Mouse (Mus musculus): ENCODE measurements around the gene Zscan26. TPM values are rescaled to one million over a fixed set of nuclear protein-coding genes. Genes with fewer than 3 reads are reported as not detected.

Zscan26 gene
- total and polyA plus RNA-seq, 3 experiments: 14.2 to 20.9 (median 14.8) TPM

- no peaks in the 10 kb centered on the region for H3K27me3 ChIP-seq (replicated peaks)
- H3K27ac ChIP-seq (ENCODE audit: insufficient read depth, low read depth): no peak overlapping the region
- peaks cover 0 to 2% of the 10 kb centered on the region in 2 experiments for H3K36me3 ChIP-seq (replicated peaks in 1 of 2; ENCODE audit: control insufficient read depth in 1 of 2, insufficient read depth in 1 of 2, low read length in 1 of 2)
- dilution Hi-C loops (cut with MboI; ENCODE audit: extremely low pct_ligation_motif_present, extremely low pct_unique_long_range_greater_than_20kb, low sequenced_read_pairs): no loop called here
- H3K4me1 ChIP-seq (ENCODE audit: control insufficient read depth in 1 of 2, insufficient read depth in 2 of 2): peaks cover 5 to 15% of the 10 kb centered on the region in 2 experiments
- in situ Hi-C loops (cut with MboI; ENCODE audit: low pct_ligation_motif_present, low pct_unique_long_range_greater_than_20kb, low sequenced_read_pairs): loop anchor here (25.0 kb wide), 1 partner anchor 595 kb away; the partner anchor contains the start of gene Prss16
- DNase-seq (ENCODE audit: extremely low read depth): no peak
- H3K4me3 ChIP-seq (replicated peaks in 1 of 3; ENCODE audit: low read depth in 2 of 3, low read length in 2 of 3, poor library complexity in 1 of 3): no peak overlapping the region
- H3K9me3 ChIP-seq (replicated peaks; ENCODE audit: low read length): no peaks in the 10 kb centered on the region
- TF ChIP-seq RAD21 (IDR thresholded peaks at IDR 0.05; ENCODE audit: low read depth, low read length): no peak
- no peak for TF ChIP-seq ZNF384 (IDR thresholded peaks at IDR 0.05; ENCODE audit: low read depth, low read length)
- TF ChIP-seq HCFC1 (IDR thresholded peaks at IDR 0.05; ENCODE audit: low read depth, low read length): no peak
- no peak for TF ChIP-seq MAFK (IDR thresholded peaks at IDR 0.05; ENCODE audit: insufficient replicate concordance, low read length)
- no peak for TF ChIP-seq MAX (IDR thresholded peaks at IDR 0.05; ENCODE audit: low read length)
- TF ChIP-seq IRF4 (IDR thresholded peaks at IDR 0.05; ENCODE audit: low read depth, low read length): no peak
- TF ChIP-seq SMC3 (IDR thresholded peaks at IDR 0.05; ENCODE audit: low read depth, low read length): no peak
- TF ChIP-seq JUND (conservative IDR thresholded peaks at IDR 0.05; ENCODE audit: low read depth, low read length): no peak
- TF ChIP-seq USF2 (conservative IDR thresholded peaks at IDR 0.05; ENCODE audit: low read depth, low read length): no peak
- TF ChIP-seq RCOR1 (conservative IDR thresholded peaks at IDR 0.05; ENCODE audit: low read depth, low read length): no peak
- no peak for TF ChIP-seq ELF1 (IDR thresholded peaks at IDR 0.05; ENCODE audit: low read depth, low read length)
- no peak for TF ChIP-seq MYC (IDR thresholded peaks at IDR 0.05; ENCODE audit: low read depth, low read length)
- TF ChIP-seq ZKSCAN1 (IDR thresholded peaks at IDR 0.05; ENCODE audit: borderline replicate concordance, low read depth, low read length): no peak
- no peak for TF ChIP-seq ZMIZ1 (IDR thresholded peaks at IDR 0.05; ENCODE audit: low read depth, low read length)
- no peak overlapping the region for H3K4me2 ChIP-seq (ENCODE audit: insufficient read depth, low read depth, poor library complexity, severe bottlenecking)
- no peaks in the 10 kb centered on the region for H3K79me2 ChIP-seq (replicated peaks; ENCODE audit: control insufficient read depth, extremely low read depth, insufficient read depth, poor library complexity, severe bottlenecking)
- H3K9ac ChIP-seq (ENCODE audit: insufficient read depth, low read depth): no peak overlapping the region
Observed at GRCm38 (mm10) chr13:21417298-21418010, 36.1 kb downstream of the Zscan26 start.

- peaks cover 5 to 15% of the 10 kb centered on the region in 2 experiments for H3K4me1 ChIP-seq (ENCODE audit: control insufficient read depth in 1 of 2, insufficient read depth in 2 of 2)
- in situ Hi-C loops (cut with MboI; ENCODE audit: low pct_ligation_motif_present, low pct_unique_long_range_greater_than_20kb, low sequenced_read_pairs) (loop anchor here (25.0 kb wide), 1 partner anchor 597 kb away; the partner anchor contains the start of gene Prss16), dilution Hi-C loops (cut with MboI; ENCODE audit: extremely low pct_ligation_motif_present, extremely low pct_unique_long_range_greater_than_20kb, low sequenced_read_pairs) (no loop called here)
- H3K9me3 ChIP-seq (replicated peaks; ENCODE audit: low read length): no peaks in the 10 kb centered on the region
- no peak for TF ChIP-seq MYC (IDR thresholded peaks at IDR 0.05; ENCODE audit: low read depth, low read length)
- TF ChIP-seq SMC3 (IDR thresholded peaks at IDR 0.05; ENCODE audit: low read depth, low read length): no peak
- peak; percentile 85 for TF ChIP-seq ZNF384 (IDR thresholded peaks at IDR 0.05; ENCODE audit: low read depth, low read length)
- no peak for DNase-seq (ENCODE audit: extremely low read depth)
- H3K4me2 ChIP-seq (ENCODE audit: insufficient read depth, low read depth, poor library complexity, severe bottlenecking): peak overlapping the region; percentile 73; the same call in 1 of the 2 replicates
- H3K27ac ChIP-seq (ENCODE audit: insufficient read depth, low read depth): no peak overlapping the region
- no peaks in the 10 kb centered on the region for H3K79me2 ChIP-seq (replicated peaks; ENCODE audit: control insufficient read depth, extremely low read depth, insufficient read depth, poor library complexity, severe bottlenecking)
- peaks cover 0 to 2% of the 10 kb centered on the region in 2 experiments for H3K36me3 ChIP-seq (replicated peaks in 1 of 2; ENCODE audit: control insufficient read depth in 1 of 2, insufficient read depth in 1 of 2, low read length in 1 of 2)
- H3K4me3 ChIP-seq (replicated peaks in 1 of 3; ENCODE audit: low read depth in 2 of 3, low read length in 2 of 3, poor library complexity in 1 of 3): no peak overlapping the region
- H3K9ac ChIP-seq (ENCODE audit: insufficient read depth, low read depth): peak overlapping the region; percentile 30; the same call in 1 of the 2 replicates
- H3K27me3 ChIP-seq (replicated peaks): no peaks in the 10 kb centered on the region
Observed at GRCm38 (mm10) chr13:21415750-21416149, 37.8 kb downstream of the Zscan26 start.
